Mouse (Mus musculus): ENCODE measurements around the gene Larp6. TPM values are rescaled to one million over a fixed set of nuclear protein-coding genes. Genes with fewer than 3 reads are reported as not detected.

Gene Larp6
- polyA plus RNA-seq, 1 experiment from 2014 or later, result 1.7 TPM

DNA sequence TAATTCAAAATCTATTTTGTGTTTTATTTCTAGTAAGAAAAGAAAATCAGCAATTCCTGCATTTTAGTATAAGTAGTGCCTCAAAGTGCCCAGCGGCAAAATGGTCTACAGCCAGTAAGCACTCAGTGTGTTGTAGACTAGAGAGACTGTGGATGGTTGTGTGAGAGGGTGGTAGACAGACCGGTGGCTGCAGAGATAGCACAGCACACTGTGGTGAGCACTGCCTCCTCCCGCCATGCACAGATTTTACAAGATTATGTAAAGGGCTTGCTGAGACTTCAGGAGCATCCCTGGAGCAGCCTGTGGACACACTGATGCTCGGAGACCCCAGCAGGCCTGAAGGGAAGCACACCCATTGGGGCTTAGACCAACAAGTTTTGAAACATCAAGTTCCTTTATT lies 30.0 kb upstream of the Larp6 start:
- H3K27ac ChIP-seq (ENCODE audit: low read length), result no peak overlapping the region
- no peaks in the 10 kb centered on the region for H3K27me3 ChIP-seq (ENCODE audit: insufficient read depth, low read length)
- H3K4me2 ChIP-seq (replicated peaks; ENCODE audit: low read depth, low read length), result no peak overlapping the region
- no peak overlapping the region for H3K9ac ChIP-seq (replicated peaks; ENCODE audit: low read length)
- H3K4me3 ChIP-seq (ENCODE audit: low read length), result no peak overlapping the region
- ATAC-seq (ENCODE audit: low FRiP score, low TSS enrichment), result no peak
- H3K9me3 ChIP-seq (ENCODE audit: low read length), result no peaks in the 10 kb centered on the region
- 0 out of 2 replicates have a peak, but pooled peaks cover 4% of the 10 kb centered on the region for H3K4me1 ChIP-seq (ENCODE audit: insufficient read depth, low read length)
- H3K36me3 ChIP-seq (ENCODE audit: insufficient read depth, low read length), result peaks cover 8% of the 10 kb centered on the region
- 96% methylated on average over 4 of the region's 4 CpGs for WGBS

DNA sequence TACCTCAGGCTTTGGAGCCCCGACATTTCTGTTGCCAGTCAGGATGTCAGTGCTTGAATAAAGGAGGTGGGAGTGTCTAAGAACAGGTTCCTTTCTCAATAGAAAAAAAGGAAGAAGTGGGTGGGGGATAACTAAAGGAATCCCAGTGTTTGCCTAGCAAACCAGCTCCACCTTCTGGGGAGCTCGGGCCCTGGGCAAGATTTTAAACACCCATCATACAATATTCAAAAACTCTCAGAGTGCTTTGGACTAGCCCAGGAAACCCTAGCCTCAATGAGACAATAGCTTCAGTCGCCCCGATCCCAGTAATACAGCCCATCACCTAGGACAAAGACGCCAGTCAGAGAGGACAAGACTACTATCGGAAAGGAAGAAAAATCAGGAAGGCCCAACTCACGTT lies 25.4 kb upstream of the Larp6 start:
- peak; percentile 52 for ATAC-seq (ENCODE audit: low FRiP score, low TSS enrichment)
- WGBS, result 1% methylated on average over 7 of the region's 7 CpGs
- Histone ChIP-seq H3K4me2 (replicated peaks; ENCODE audit: low read depth, low read length) (peak overlapping the region; percentile 75), H3K27me3 (ENCODE audit: insufficient read depth, low read length) (no peaks in the 10 kb centered on the region), H3K4me1 (ENCODE audit: insufficient read depth, low read length) (peaks cover 10% of the 10 kb centered on the region; the same call in 1 of the 2 replicates), H3K9me3 (ENCODE audit: low read length) (no peaks in the 10 kb centered on the region), H3K4me3 (ENCODE audit: low read length) (peak overlapping the region; percentile 69), H3K9ac (replicated peaks; ENCODE audit: low read length) (peak overlapping the region; percentile 66), H3K27ac (ENCODE audit: low read length) (peak overlapping the region; percentile 92), H3K36me3 (ENCODE audit: insufficient read depth, low read length) (peaks cover 5% of the 10 kb centered on the region; the same call in 1 of the 2 replicates)

- peak within 1 kb of the TSS; percentile 69 for H3K4me3 ChIP-seq (ENCODE audit: low read length)
- peak within 1 kb of the TSS; percentile 92 for H3K27ac ChIP-seq (ENCODE audit: low read length)
- no peaks in the 10 kb centered on the region for H3K9me3 ChIP-seq (ENCODE audit: low read length)
- H3K9ac ChIP-seq (replicated peaks; ENCODE audit: low read length), result peak within 1 kb of the TSS; percentile 66
- H3K4me2 ChIP-seq (replicated peaks; ENCODE audit: low read depth, low read length), result peak within 1 kb of the TSS; percentile 75
- peaks cover 10% of the 10 kb centered on the region; the same call in 1 of the 2 replicates for H3K4me1 ChIP-seq (ENCODE audit: insufficient read depth, low read length)
- WGBS, result 0% methylated on average over 20 of the region's 21 CpGs
- ATAC-seq (ENCODE audit: low FRiP score, low TSS enrichment), result peak; percentile 97
- peaks cover 5% of the 10 kb centered on the region; the same call in 1 of the 2 replicates for H3K36me3 ChIP-seq (ENCODE audit: insufficient read depth, low read length)
- no peaks in the 10 kb centered on the region for H3K27me3 ChIP-seq (ENCODE audit: insufficient read depth, low read length)
Measured at GRCm38 (mm10) chr9:60687891-60688324, 24.9 kb upstream of the Larp6 start, which contains the start of gene Lrrc49. TSS of gene Lrrc49 (minus strand) at chr9:60688158.

DNA sequence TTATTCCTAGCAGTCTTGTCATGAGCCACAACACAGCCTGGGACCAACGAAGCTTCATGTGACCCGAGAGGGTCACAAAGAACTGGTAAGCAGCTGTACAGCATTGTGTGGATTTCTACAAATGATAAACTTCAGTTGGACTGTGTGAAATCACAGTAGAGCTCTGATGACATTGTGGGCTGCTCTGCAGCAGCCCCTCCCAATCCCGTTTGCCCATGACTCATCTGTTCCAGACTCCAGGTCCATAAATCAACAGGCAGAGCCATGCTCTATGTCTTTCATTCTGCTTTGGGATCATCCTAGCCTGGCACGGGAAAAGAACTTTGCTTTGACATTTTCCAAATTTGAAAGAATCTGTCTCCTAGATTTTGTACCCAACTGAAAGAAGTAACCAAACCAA lies 20.2 kb upstream of the Larp6 start:
- ATAC-seq (ENCODE audit: low FRiP score, low TSS enrichment), result no peak
- peaks cover 5% of the 10 kb centered on the region; the same call in 1 of the 2 replicates for H3K4me1 ChIP-seq (ENCODE audit: insufficient read depth, low read length)
- WGBS, result 43% methylated on average over 4 of the region's 4 CpGs

DNA sequence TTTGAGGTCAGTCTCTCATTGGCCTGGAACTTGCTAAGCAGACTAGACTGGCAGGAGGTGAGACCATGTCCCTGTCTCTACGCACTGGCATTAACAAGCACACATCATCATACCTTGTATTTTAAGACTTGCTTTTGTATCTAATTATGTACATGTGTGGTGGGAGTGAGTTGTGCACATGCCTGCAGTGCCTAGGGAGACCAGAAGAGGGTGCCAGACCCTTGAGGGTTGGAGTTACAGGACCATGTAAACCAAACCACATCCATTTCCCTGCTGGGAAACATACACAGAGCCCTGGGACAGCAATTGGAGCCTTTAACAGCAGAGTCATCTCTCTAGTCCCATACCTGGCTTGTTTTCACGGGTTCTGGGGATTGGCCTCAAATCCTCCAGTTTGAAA lies 18.8 kb upstream of the Larp6 start:
- WGBS, result 60% methylated on average over 2 of the region's 2 CpGs

More for the DNA sequence above, 20.2 kb upstream of the Larp6 start:
- Histone ChIP-seq H3K27ac (ENCODE audit: low read length) (no peak overlapping the region), H3K9me3 (ENCODE audit: low read length) (no peaks in the 10 kb centered on the region), H3K27me3 (ENCODE audit: insufficient read depth, low read length) (no peaks in the 10 kb centered on the region), H3K4me2 (replicated peaks; ENCODE audit: low read depth, low read length) (no peak overlapping the region), H3K9ac (replicated peaks; ENCODE audit: low read length) (no peak overlapping the region), H3K36me3 (ENCODE audit: insufficient read depth, low read length) (no peaks in the 10 kb centered on the region), H3K4me3 (ENCODE audit: low read length) (no peak overlapping the region)

DNA sequence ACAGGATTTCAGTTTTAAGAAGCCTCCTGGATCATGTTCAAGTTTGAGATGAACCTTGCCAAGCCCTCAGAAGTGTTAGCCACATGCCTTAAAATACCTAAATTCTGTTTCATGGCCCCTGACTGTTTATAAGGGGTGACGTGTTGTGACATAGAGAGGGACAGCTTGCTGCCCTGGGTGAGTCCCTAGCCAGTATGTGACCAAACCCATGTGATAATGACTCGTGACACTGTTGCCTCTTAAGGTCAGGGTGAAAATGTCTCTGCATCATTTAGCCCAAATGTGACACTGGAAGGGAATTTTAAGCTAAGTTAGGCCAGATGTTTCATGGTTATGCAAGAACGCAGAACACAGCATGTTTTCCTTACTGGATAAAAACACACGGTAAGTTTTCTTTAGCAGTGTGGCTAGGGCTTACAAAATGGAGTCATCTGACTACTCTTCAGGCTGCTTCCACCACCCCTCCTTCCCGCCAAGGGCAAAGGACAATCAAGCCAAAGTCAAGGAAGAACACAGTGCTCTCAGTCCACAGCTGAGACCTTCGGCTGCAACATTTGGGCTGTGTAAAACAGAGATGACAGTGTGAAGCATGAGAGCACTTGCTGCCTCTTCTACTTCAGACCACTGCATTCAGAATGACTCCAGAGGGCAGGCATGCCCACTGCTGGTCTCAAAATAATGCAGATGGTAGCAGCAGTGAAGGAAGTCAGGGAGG lies 16.4 kb upstream of the Larp6 start:
- Histone ChIP-seq H3K4me1 (ENCODE audit: insufficient read depth, low read length) (no peaks in the 10 kb centered on the region), H3K4me2 (replicated peaks; ENCODE audit: low read depth, low read length) (no peak overlapping the region), H3K27ac (ENCODE audit: low read length) (no peak overlapping the region), H3K4me3 (ENCODE audit: low read length) (no peak overlapping the region), H3K9me3 (ENCODE audit: low read length) (no peaks in the 10 kb centered on the region), H3K36me3 (ENCODE audit: insufficient read depth, low read length) (no peaks in the 10 kb centered on the region), H3K9ac (replicated peaks; ENCODE audit: low read length) (no peak overlapping the region), H3K27me3 (ENCODE audit: insufficient read depth, low read length) (no peaks in the 10 kb centered on the region)
- 54% methylated on average over 6 of the region's 6 CpGs for WGBS
- ATAC-seq (ENCODE audit: low FRiP score, low TSS enrichment), result no peak

More for the DNA sequence above, 18.8 kb upstream of the Larp6 start:
- no peak for ATAC-seq (ENCODE audit: low FRiP score, low TSS enrichment)
- Histone ChIP-seq H3K4me2 (replicated peaks; ENCODE audit: low read depth, low read length) (no peak overlapping the region), H3K4me3 (ENCODE audit: low read length) (no peak overlapping the region), H3K27ac (ENCODE audit: low read length) (no peak overlapping the region), H3K27me3 (ENCODE audit: insufficient read depth, low read length) (no peaks in the 10 kb centered on the region), H3K9ac (replicated peaks; ENCODE audit: low read length) (no peak overlapping the region), H3K4me1 (ENCODE audit: insufficient read depth, low read length) (no peaks in the 10 kb centered on the region), H3K9me3 (ENCODE audit: low read length) (no peaks in the 10 kb centered on the region), H3K36me3 (ENCODE audit: insufficient read depth, low read length) (no peaks in the 10 kb centered on the region)

DNA sequence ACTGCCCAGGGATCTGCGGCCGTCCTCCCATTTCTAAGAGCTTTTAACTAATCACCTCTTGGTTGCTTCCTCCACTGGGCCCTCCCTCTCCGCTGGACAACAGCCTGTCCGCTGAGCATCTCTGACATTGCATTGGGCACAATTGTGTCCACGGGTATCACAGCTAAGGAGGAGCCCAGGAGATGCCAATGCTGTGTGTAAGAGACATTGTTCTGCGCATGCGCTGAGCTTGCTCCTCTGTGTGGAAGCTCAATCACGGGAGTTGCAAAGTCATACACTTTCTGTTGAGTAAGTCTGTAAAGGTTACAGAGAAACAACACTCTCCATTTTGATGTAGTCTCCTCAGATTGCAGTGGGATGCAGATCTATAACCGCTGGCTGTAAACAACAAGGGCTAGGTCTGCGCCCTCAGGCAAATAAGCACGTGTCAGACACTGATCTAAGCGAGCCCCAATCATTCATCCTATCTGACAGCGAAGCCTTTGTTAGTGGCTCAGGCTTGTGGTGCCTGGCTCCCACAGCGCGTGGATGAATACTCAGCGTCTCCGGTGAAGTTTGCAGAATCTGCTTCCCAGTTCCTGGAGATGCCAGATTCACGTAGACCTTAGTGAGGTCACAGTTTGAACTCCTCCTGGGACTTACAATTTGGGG lies 13.1 kb upstream of the Larp6 start:
- H3K36me3 ChIP-seq (ENCODE audit: insufficient read depth, low read length), result no peaks in the 10 kb centered on the region
- WGBS, result 72% methylated on average over 18 of the region's 18 CpGs
- no peak for ATAC-seq (ENCODE audit: low FRiP score, low TSS enrichment)
- no peak overlapping the region for H3K27ac ChIP-seq (ENCODE audit: low read length)
- H3K4me2 ChIP-seq (replicated peaks; ENCODE audit: low read depth, low read length), result no peak overlapping the region
- H3K4me1 ChIP-seq (ENCODE audit: insufficient read depth, low read length), result no peaks in the 10 kb centered on the region
- no peak overlapping the region for H3K9ac ChIP-seq (replicated peaks; ENCODE audit: low read length)
- H3K9me3 ChIP-seq (ENCODE audit: low read length), result no peaks in the 10 kb centered on the region
- no peak overlapping the region for H3K4me3 ChIP-seq (ENCODE audit: low read length)
- no peaks in the 10 kb centered on the region for H3K27me3 ChIP-seq (ENCODE audit: insufficient read depth, low read length)

DNA sequence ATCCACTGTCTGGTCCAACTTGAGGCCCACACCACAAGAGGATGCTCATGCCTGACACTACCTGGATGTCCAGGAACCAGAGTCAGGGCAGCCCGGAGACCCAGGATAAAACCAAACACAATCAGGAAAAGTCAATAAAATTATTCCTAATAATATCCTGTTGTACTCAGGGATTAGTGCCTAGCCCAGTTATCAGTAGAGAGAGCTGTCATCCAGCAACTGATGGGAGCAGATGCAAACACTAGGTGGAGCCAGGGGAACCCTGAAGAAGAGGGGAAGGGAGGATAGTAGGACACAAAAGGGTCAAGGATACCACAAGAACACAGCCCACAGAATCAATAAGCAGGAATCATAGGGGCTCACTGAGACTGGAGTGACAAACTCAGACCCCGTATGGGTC lies 5.2 kb upstream of the Larp6 start:
- no peak overlapping the region for H3K4me2 ChIP-seq (replicated peaks; ENCODE audit: low read depth, low read length)
- ATAC-seq (ENCODE audit: low FRiP score, low TSS enrichment), result no peak
- H3K27me3 ChIP-seq (ENCODE audit: insufficient read depth, low read length), result no peaks in the 10 kb centered on the region
- WGBS, result 90% methylated on average over 2 of the region's 2 CpGs
- no peak overlapping the region for H3K9ac ChIP-seq (replicated peaks; ENCODE audit: low read length)
- no peak overlapping the region for H3K27ac ChIP-seq (ENCODE audit: low read length)
- no peak overlapping the region for H3K4me3 ChIP-seq (ENCODE audit: low read length)
- H3K36me3 ChIP-seq (ENCODE audit: insufficient read depth, low read length), result no peaks in the 10 kb centered on the region
- H3K9me3 ChIP-seq (ENCODE audit: low read length), result no peaks in the 10 kb centered on the region
- peaks cover 1% of the 10 kb centered on the region; the same call in 1 of the 2 replicates for H3K4me1 ChIP-seq (ENCODE audit: insufficient read depth, low read length)

DNA sequence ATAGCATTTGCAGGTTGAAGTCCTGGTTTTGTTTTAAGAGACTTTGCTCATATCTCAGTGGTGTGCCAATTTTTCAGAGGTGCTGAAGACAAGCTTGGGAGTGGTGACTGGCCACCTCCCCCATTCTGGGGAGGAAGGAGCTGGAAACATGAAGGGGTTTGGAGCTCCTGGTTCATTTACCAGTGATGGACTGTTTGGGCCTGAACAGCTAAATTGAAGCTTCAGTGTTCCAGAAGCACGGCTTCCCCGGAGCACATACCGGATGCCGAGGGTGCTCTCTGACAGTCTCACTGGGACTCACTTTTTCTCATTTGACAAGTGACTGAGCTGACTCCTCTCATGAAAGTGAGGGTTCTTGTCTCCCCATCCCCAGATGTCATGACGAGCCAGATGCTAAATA lies 4.2 kb upstream of the Larp6 start:
- peaks cover 11% of the 10 kb centered on the region for H3K4me1 ChIP-seq (ENCODE audit: insufficient read depth, low read length)
- no peak overlapping the region for H3K4me3 ChIP-seq (ENCODE audit: low read length)
- H3K27me3 ChIP-seq (ENCODE audit: insufficient read depth, low read length), result no peaks in the 10 kb centered on the region
- H3K9me3 ChIP-seq (ENCODE audit: low read length), result no peaks in the 10 kb centered on the region
- H3K36me3 ChIP-seq (ENCODE audit: insufficient read depth, low read length), result no peaks in the 10 kb centered on the region
- H3K9ac ChIP-seq (replicated peaks; ENCODE audit: low read length), result no peak overlapping the region
- WGBS, result 83% methylated on average over 5 of the region's 5 CpGs
- ATAC-seq (ENCODE audit: low FRiP score, low TSS enrichment), result no peak
- no peak overlapping the region for H3K4me2 ChIP-seq (replicated peaks; ENCODE audit: low read depth, low read length)
- H3K27ac ChIP-seq (ENCODE audit: low read length), result no peak overlapping the region

- H3K27ac ChIP-seq (ENCODE audit: low read length), result no peak overlapping the region
- H3K27me3 ChIP-seq (ENCODE audit: insufficient read depth, low read length), result no peaks in the 10 kb centered on the region
- no peak overlapping the region for H3K9ac ChIP-seq (replicated peaks; ENCODE audit: low read length)
- H3K9me3 ChIP-seq (ENCODE audit: low read length), result no peaks in the 10 kb centered on the region
- H3K4me2 ChIP-seq (replicated peaks; ENCODE audit: low read depth, low read length), result no peak overlapping the region
- H3K4me1 ChIP-seq (ENCODE audit: insufficient read depth, low read length), result peaks cover 21% of the 10 kb centered on the region
- no peak overlapping the region for H3K4me3 ChIP-seq (ENCODE audit: low read length)
- WGBS, result 83% methylated on average over 6 of the region's 6 CpGs
- ATAC-seq (ENCODE audit: low FRiP score, low TSS enrichment), result no peak
- H3K36me3 ChIP-seq (ENCODE audit: insufficient read depth, low read length), result no peaks in the 10 kb centered on the region
Measured at GRCm38 (mm10) chr9:60709721-60710120, 3.1 kb upstream of the Larp6 start.

Measured in kidney, embryonic 16.5 days (tissue).